Mouse (Mus musculus): ENCODE results near the gene Zmiz1. TPM values are rescaled to one million over a fixed set of nuclear protein-coding genes. Genes with fewer than 3 reads are reported as not detected.

Zmiz1 gene
- polyA plus RNA-seq, 1 experiment = 27.2 TPM

- H3K4me1 ChIP-seq (ENCODE audit: control insufficient read depth, insufficient read depth, low read length) = peaks cover 9% of the 10 kb centered on the region; the same call in 1 of the 2 replicates
- 40% methylated on average over 4 of the region's 4 CpGs for WGBS
Measured at GRCm38 (mm10) chr14:25543098-25543497, 84.1 kb downstream of the Zmiz1 start.

GRCm38 (mm10) chr14:25543927-25544326, 84.9 kb downstream of the Zmiz1 start:
- H3K27ac ChIP-seq (ENCODE audit: control insufficient read depth, insufficient read depth, low read depth, low read length, poor library complexity) = no peak overlapping the region
- H3K4me3 ChIP-seq (replicated peaks; ENCODE audit: control insufficient read depth, low read depth, low read length) = no peak overlapping the region
- H3K4me1 ChIP-seq (ENCODE audit: control insufficient read depth, insufficient read depth, low read length) = peaks cover 9% of the 10 kb centered on the region; the same call in 1 of the 2 replicates
- 89% methylated on average over 4 of the region's 4 CpGs for WGBS
- TF ChIP-seq CTCF (IDR thresholded peaks at IDR 0.05; ENCODE audit: control insufficient read depth, insufficient read depth, low read length) (no peak), POLR2A (IDR thresholded peaks at IDR 0.05; ENCODE audit: borderline replicate concordance, control insufficient read depth, low read depth, low read length) (no peak)

More at GRCm38 (mm10) chr14:25543098-25543497, 84.1 kb downstream of the Zmiz1 start:
- TF ChIP-seq POLR2A (IDR thresholded peaks at IDR 0.05; ENCODE audit: borderline replicate concordance, control insufficient read depth, low read depth, low read length) = no peak
- no peak for TF ChIP-seq CTCF (IDR thresholded peaks at IDR 0.05; ENCODE audit: control insufficient read depth, insufficient read depth, low read length)
- H3K27ac ChIP-seq (ENCODE audit: control insufficient read depth, insufficient read depth, low read depth, low read length, poor library complexity) = no peak overlapping the region
- H3K4me3 ChIP-seq (replicated peaks; ENCODE audit: control insufficient read depth, low read depth, low read length) = no peak overlapping the region

GRCm38 (mm10) chr14:25546852-25547621, 88.1 kb downstream of the Zmiz1 start:
- 26% methylated on average over 14 of the region's 14 CpGs for WGBS
- peak overlapping the region; percentile 18; the same call in 1 of the 2 replicates for H3K27ac ChIP-seq (ENCODE audit: control insufficient read depth, insufficient read depth, low read depth, low read length, poor library complexity)
- peaks cover 9% of the 10 kb centered on the region; the same call in 1 of the 2 replicates for H3K4me1 ChIP-seq (ENCODE audit: control insufficient read depth, insufficient read depth, low read length)
- no peak overlapping the region for H3K4me3 ChIP-seq (replicated peaks; ENCODE audit: control insufficient read depth, low read depth, low read length)
- TF ChIP-seq CTCF (IDR thresholded peaks at IDR 0.05; ENCODE audit: control insufficient read depth, insufficient read depth, low read length) (no peak), POLR2A (IDR thresholded peaks at IDR 0.05; ENCODE audit: borderline replicate concordance, control insufficient read depth, low read depth, low read length) (no peak)

GRCm38 (mm10) chr14:25547882-25548281, 88.9 kb downstream of the Zmiz1 start:
- no peak overlapping the region for H3K27ac ChIP-seq (ENCODE audit: control insufficient read depth, insufficient read depth, low read depth, low read length, poor library complexity)
- no peak overlapping the region for H3K4me3 ChIP-seq (replicated peaks; ENCODE audit: control insufficient read depth, low read depth, low read length)
- 19% methylated on average over 9 of the region's 9 CpGs for WGBS
- peaks cover 9% of the 10 kb centered on the region; the same call in 1 of the 2 replicates for H3K4me1 ChIP-seq (ENCODE audit: control insufficient read depth, insufficient read depth, low read length)
- TF ChIP-seq CTCF (IDR thresholded peaks at IDR 0.05; ENCODE audit: control insufficient read depth, insufficient read depth, low read length) (no peak), POLR2A (IDR thresholded peaks at IDR 0.05; ENCODE audit: borderline replicate concordance, control insufficient read depth, low read depth, low read length) (no peak)

- TF ChIP-seq CTCF (IDR thresholded peaks at IDR 0.05; ENCODE audit: control insufficient read depth, insufficient read depth, low read length) = no peak
- TF ChIP-seq POLR2A (IDR thresholded peaks at IDR 0.05; ENCODE audit: borderline replicate concordance, control insufficient read depth, low read depth, low read length) = no peak
- Histone ChIP-seq H3K27ac (ENCODE audit: control insufficient read depth, insufficient read depth, low read depth, low read length, poor library complexity) (no peak overlapping the region), H3K4me3 (replicated peaks; ENCODE audit: control insufficient read depth, low read depth, low read length) (no peak overlapping the region), H3K4me1 (ENCODE audit: control insufficient read depth, insufficient read depth, low read length) (peaks cover 7% of the 10 kb centered on the region; the same call in 1 of the 2 replicates)
- WGBS = 53% methylated on average over 6 of the region's 6 CpGs
Measured at GRCm38 (mm10) chr14:25548650-25549049, 89.7 kb downstream of the Zmiz1 start.

GRCm38 (mm10) chr14:25549125-25549524, 90.1 kb downstream of the Zmiz1 start:
- H3K4me3 ChIP-seq (replicated peaks; ENCODE audit: control insufficient read depth, low read depth, low read length) = no peak overlapping the region
- no peak overlapping the region for H3K27ac ChIP-seq (ENCODE audit: control insufficient read depth, insufficient read depth, low read depth, low read length, poor library complexity)
- peaks cover 7% of the 10 kb centered on the region; the same call in 1 of the 2 replicates for H3K4me1 ChIP-seq (ENCODE audit: control insufficient read depth, insufficient read depth, low read length)
- TF ChIP-seq POLR2A (IDR thresholded peaks at IDR 0.05; ENCODE audit: borderline replicate concordance, control insufficient read depth, low read depth, low read length) = no peak
- no peak for TF ChIP-seq CTCF (IDR thresholded peaks at IDR 0.05; ENCODE audit: control insufficient read depth, insufficient read depth, low read length)
- WGBS = 77% methylated on average over 7 of the region's 7 CpGs

- 78% methylated on average over 10 of the region's 10 CpGs for WGBS
- Histone ChIP-seq H3K4me3 (replicated peaks; ENCODE audit: control insufficient read depth, low read depth, low read length) (no peak overlapping the region), H3K27ac (ENCODE audit: control insufficient read depth, insufficient read depth, low read depth, low read length, poor library complexity) (no peak overlapping the region), H3K4me1 (ENCODE audit: control insufficient read depth, insufficient read depth, low read length) (peaks cover 7% of the 10 kb centered on the region; the same call in 1 of the 2 replicates)
- TF ChIP-seq POLR2A (IDR thresholded peaks at IDR 0.05; ENCODE audit: borderline replicate concordance, control insufficient read depth, low read depth, low read length) (no peak), CTCF (IDR thresholded peaks at IDR 0.05; ENCODE audit: control insufficient read depth, insufficient read depth, low read length) (no peak)
Measured at GRCm38 (mm10) chr14:25549871-25550840, 91.2 kb downstream of the Zmiz1 start.

GRCm38 (mm10) chr14:25551731-25552130, 92.7 kb downstream of the Zmiz1 start:
- no peak overlapping the region for H3K27ac ChIP-seq (ENCODE audit: control insufficient read depth, insufficient read depth, low read depth, low read length, poor library complexity)
- H3K4me3 ChIP-seq (replicated peaks; ENCODE audit: control insufficient read depth, low read depth, low read length) = no peak overlapping the region
- no peak for TF ChIP-seq POLR2A (IDR thresholded peaks at IDR 0.05; ENCODE audit: borderline replicate concordance, control insufficient read depth, low read depth, low read length)
- no peak for TF ChIP-seq CTCF (IDR thresholded peaks at IDR 0.05; ENCODE audit: control insufficient read depth, insufficient read depth, low read length)
- H3K4me1 ChIP-seq (ENCODE audit: control insufficient read depth, insufficient read depth, low read length) = peaks cover 6% of the 10 kb centered on the region; the same call in 1 of the 2 replicates
- 34% methylated on average over 2 of the region's 2 CpGs for WGBS
